Mouse (Mus musculus): ENCODE measurements around the gene Ost4. TPM values are rescaled to one million over a fixed set of nuclear protein-coding genes. Genes with fewer than 3 reads are reported as not detected.

Ost4 gene
- total RNA-seq, 2 experiments from 2014 or later = 170 TPM

GRCm38 (mm10) chr5:30922581-30923041 lies 15.0 kb upstream of the Ost4 start:
- no peak for DNase-seq

- peak; percentile 96 for DNase-seq
These were observed 13.9 kb upstream of the Ost4 start, which contains the start of gene Khk for GRCm38 (mm10) chr5:30921256-30922033. Gene Khk, plus strand, starts transcription at chr5:30921431.

- no peak for DNase-seq
These were observed 13.0 kb upstream of the Ost4 start for GRCm38 (mm10) chr5:30920621-30921020.

- no peak for DNase-seq
These were observed 12.4 kb upstream of the Ost4 start for GRCm38 (mm10) chr5:30919831-30920614.

- DNase-seq = no peak
These were observed 11.1 kb upstream of the Ost4 start for GRCm38 (mm10) chr5:30918691-30919090.

GRCm38 (mm10) chr5:30917891-30918670 lies 10.5 kb upstream of the Ost4 start:
- no peak for DNase-seq

- DNase-seq = no peak
These were observed 9.8 kb upstream of the Ost4 start for GRCm38 (mm10) chr5:30917348-30917747.

GRCm38 (mm10) chr5:30916841-30917240 lies 9.3 kb upstream of the Ost4 start:
- DNase-seq = no peak

- DNase-seq = peak; percentile 90
These were observed 8.4 kb upstream of the Ost4 start for GRCm38 (mm10) chr5:30915974-30916433.

GRCm38 (mm10) chr5:30915456-30915855 lies 7.9 kb upstream of the Ost4 start:
- peak; percentile 42 for DNase-seq

- no peak for DNase-seq
These were observed 7.3 kb upstream of the Ost4 start for GRCm38 (mm10) chr5:30914849-30915248.

- no peak for DNase-seq
These were observed 6.6 kb upstream of the Ost4 start for GRCm38 (mm10) chr5:30914101-30914635.

- DNase-seq = peak; percentile 79
These were observed 5.7 kb upstream of the Ost4 start, which contains the start of gene Emilin1 for GRCm38 (mm10) chr5:30913060-30913841. Gene Emilin1, plus strand, starts transcription at chr5:30913402.

- peak; percentile 54 for DNase-seq
These were observed 4.6 kb upstream of the Ost4 start for GRCm38 (mm10) chr5:30912156-30912555.

- DNase-seq = no peak
These were observed 2.9 kb upstream of the Ost4 start for GRCm38 (mm10) chr5:30910481-30910880.

- no peak for DNase-seq
These were observed 2.3 kb upstream of the Ost4 start for GRCm38 (mm10) chr5:30909863-30910262.

- no peak for DNase-seq
These were observed 1.7 kb upstream of the Ost4 start for GRCm38 (mm10) chr5:30909300-30909659.

- DNase-seq = peak; percentile 71
These were observed 1.1 kb upstream of the Ost4 start for GRCm38 (mm10) chr5:30908426-30909299.

- no peak for DNase-seq
These were observed 5.7 kb downstream of the Ost4 start for GRCm38 (mm10) chr5:30901860-30902259.

GRCm38 (mm10) chr5:30890375-30890774 lies 17.2 kb downstream of the Ost4 start:
- no peak for DNase-seq
